Comparison of ENCODE assay signal across 10 mouse cellular contexts in the genomic region with DNA sequence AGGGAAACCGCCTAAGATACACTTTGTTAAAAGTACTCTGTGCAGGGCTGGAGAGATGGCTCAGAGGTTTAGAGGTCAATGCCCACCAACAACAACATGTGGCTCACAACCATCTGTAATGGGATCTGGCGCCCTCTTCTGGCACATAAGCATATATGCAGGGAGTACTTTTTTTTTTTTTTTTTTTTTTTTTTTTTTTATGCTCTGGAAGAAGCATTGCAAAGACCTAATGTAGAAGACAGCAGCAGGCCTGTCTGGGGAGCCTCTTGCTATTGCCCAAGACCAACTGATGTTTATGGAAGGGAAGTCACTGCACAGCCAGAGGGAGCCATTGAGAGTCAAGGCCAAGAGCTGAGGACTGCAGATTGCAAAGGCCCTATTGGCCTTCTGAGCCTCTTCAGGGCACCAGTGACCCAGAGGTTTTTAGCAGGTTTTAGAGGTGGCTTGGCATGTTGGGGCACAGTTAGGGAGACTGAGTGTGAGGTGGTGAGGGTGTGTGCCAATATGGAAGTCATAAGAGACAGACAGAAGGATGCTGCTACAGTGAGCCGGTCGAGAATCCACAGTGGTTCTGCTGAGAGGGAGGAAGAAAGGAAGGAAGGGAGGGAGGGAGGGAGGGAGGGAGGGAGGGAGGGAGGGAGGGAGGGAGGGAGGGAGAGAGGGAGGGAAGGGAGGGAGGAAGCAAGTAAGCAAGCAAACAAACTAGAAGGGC.
DNase-seq lines count a peak whose midpoint lies in the region; ATAC-seq lines count a peak whose summit lies in the region.
"Had no signal": no experiment of that assay in that cellular context is flagged by ENCODE, and none has a peak within 500 bp of the region (broad histone marks: within the 10 kb centered on the region; RNA-seq: fewer than 3 reads in every experiment).

No protein-coding gene starts in this region.

- H3K4me1 ChIP-seq in liver, embryonic 16.5 days (ENCODE audit: control insufficient read depth, low read depth, low read length) = no peaks in the 10 kb centered on the region
- H3K4me1 ChIP-seq in liver, embryonic 11.5 days (replicated peaks; ENCODE audit: control insufficient read depth, insufficient read depth, low read length) = no peaks in the 10 kb centered on the region
- peaks cover 18% of the 10 kb centered on the region for H3K4me1 ChIP-seq in hindbrain, embryonic 13.5 days (replicated peaks)
- peaks cover 14% of the 10 kb centered on the region for H3K4me1 ChIP-seq in neural tube, embryonic 14.5 days (ENCODE audit: control insufficient read depth, insufficient read depth, low read length)
- H3K4me1 ChIP-seq in kidney, embryonic 14.5 days (ENCODE audit: control insufficient read depth, insufficient read depth, low read length) = no peaks in the 10 kb centered on the region
- H3K4me1 ChIP-seq: limb, embryonic 12.5 days had no signal

- no peak overlapping the region for H3K4me2 ChIP-seq in liver, embryonic 16.5 days (ENCODE audit: low read depth, low read length)
- no peak overlapping the region for H3K4me2 ChIP-seq in liver, embryonic 11.5 days
- peak overlapping the region; percentile 29 for H3K4me2 ChIP-seq in hindbrain, embryonic 13.5 days
- peak overlapping the region; percentile 15; the same call in 1 of the 2 replicates for H3K4me2 ChIP-seq in neural tube, embryonic 14.5 days (ENCODE audit: low read depth, low read length)
- H3K4me2 ChIP-seq in kidney, embryonic 14.5 days (replicated peaks; ENCODE audit: low read depth, low read length) = no peak overlapping the region
- H3K4me2 ChIP-seq: limb, embryonic 12.5 days; stomach, embryonic 15.5 days had no signal

- H3K36me3 ChIP-seq in liver, embryonic 16.5 days (ENCODE audit: control insufficient read depth, insufficient read depth) = no peaks in the 10 kb centered on the region
- no peaks in the 10 kb centered on the region for H3K36me3 ChIP-seq in liver, embryonic 11.5 days (ENCODE audit: control insufficient read depth, insufficient read depth, low read length)
- peaks cover 63% of the 10 kb centered on the region for H3K36me3 ChIP-seq in hindbrain, embryonic 13.5 days
- peaks cover 6% of the 10 kb centered on the region; the same call in 1 of the 2 replicates for H3K36me3 ChIP-seq in neural tube, embryonic 14.5 days (ENCODE audit: control insufficient read depth, insufficient read depth, low read length)
- no peaks in the 10 kb centered on the region for H3K36me3 ChIP-seq in kidney, embryonic 14.5 days (ENCODE audit: control insufficient read depth, insufficient read depth, low read length)
- H3K36me3 ChIP-seq: limb, embryonic 12.5 days; stomach, embryonic 15.5 days had no signal

- DNase-seq in liver, embryonic 11.5 days (ENCODE audit: low spot score) = no peak
- no peak for DNase-seq in kidney, postnatal 14 days
- no peak for DNase-seq in left cerebral cortex, adult 11 months (ENCODE audit: low spot score)

- no peaks in the 10 kb centered on the region for H3K9me3 ChIP-seq in liver, embryonic 16.5 days (replicated peaks; ENCODE audit: control insufficient read depth, low read length)
- no peaks in the 10 kb centered on the region for H3K9me3 ChIP-seq in liver, embryonic 11.5 days (ENCODE audit: control insufficient read depth, low read length)
- H3K9me3 ChIP-seq in hindbrain, embryonic 13.5 days = no peaks in the 10 kb centered on the region
- H3K9me3 ChIP-seq in neural tube, embryonic 14.5 days (ENCODE audit: control insufficient read depth, low read length) = no peaks in the 10 kb centered on the region
- H3K9me3 ChIP-seq in kidney, embryonic 14.5 days (ENCODE audit: control insufficient read depth, low read length) = no peaks in the 10 kb centered on the region
- H3K9me3 ChIP-seq: stomach, embryonic 15.5 days had no signal

- H3K27ac ChIP-seq in liver, embryonic 16.5 days (ENCODE audit: low read length) = no peak overlapping the region
- no peak overlapping the region for H3K27ac ChIP-seq in liver, embryonic 11.5 days (ENCODE audit: low read depth, low read length)
- H3K27ac ChIP-seq in hindbrain, embryonic 13.5 days = peak overlapping the region; percentile 83
- peak overlapping the region; percentile 82 for H3K27ac ChIP-seq in neural tube, embryonic 14.5 days (ENCODE audit: low read depth, low read length)
- H3K27ac ChIP-seq in kidney, embryonic 14.5 days (ENCODE audit: low read depth, low read length) = no peak overlapping the region
- H3K27ac ChIP-seq: limb, embryonic 12.5 days; stomach, embryonic 15.5 days had no signal

- H3K27me3 ChIP-seq in liver, embryonic 16.5 days (ENCODE audit: control insufficient read depth, insufficient read depth, low read depth, low read length) = no peaks in the 10 kb centered on the region
- no peaks in the 10 kb centered on the region for H3K27me3 ChIP-seq in liver, embryonic 11.5 days (replicated peaks; ENCODE audit: control insufficient read depth, insufficient read depth, low read length)
- 0 out of 2 replicates have a peak, but pooled peaks cover 2% of the 10 kb centered on the region for H3K27me3 ChIP-seq in hindbrain, embryonic 13.5 days
- no peaks in the 10 kb centered on the region for H3K27me3 ChIP-seq in neural tube, embryonic 14.5 days (ENCODE audit: control insufficient read depth, insufficient read depth, low read length)
- H3K27me3 ChIP-seq in kidney, embryonic 14.5 days (ENCODE audit: control insufficient read depth, insufficient read depth, low read length) = no peaks in the 10 kb centered on the region
- H3K27me3 ChIP-seq: limb, embryonic 12.5 days; stomach, embryonic 15.5 days had no signal

- no peak overlapping the region for H3K4me3 ChIP-seq in liver, embryonic 16.5 days (ENCODE audit: low read depth, low read length)
- H3K4me3 ChIP-seq in liver, embryonic 11.5 days (ENCODE audit: low read depth, low read length) = no peak overlapping the region
- no peak overlapping the region for H3K4me3 ChIP-seq in hindbrain, embryonic 13.5 days
- H3K4me3 ChIP-seq in neural tube, embryonic 14.5 days (ENCODE audit: low read depth, low read length) = no peak overlapping the region
- H3K4me3 ChIP-seq in kidney, embryonic 14.5 days (ENCODE audit: low read length) = no peak overlapping the region
- H3K4me3 ChIP-seq: limb, embryonic 12.5 days; stomach, embryonic 15.5 days had no signal

- H3K9ac ChIP-seq in liver, embryonic 16.5 days (ENCODE audit: low read depth, low read length) = no peak overlapping the region
- no peak overlapping the region for H3K9ac ChIP-seq in liver, embryonic 11.5 days (ENCODE audit: low read depth, low read length)
- H3K9ac ChIP-seq in hindbrain, embryonic 13.5 days = no peak overlapping the region
- H3K9ac ChIP-seq in neural tube, embryonic 14.5 days (replicated peaks; ENCODE audit: low read depth, low read length) = no peak overlapping the region
- no peak overlapping the region for H3K9ac ChIP-seq in kidney, embryonic 14.5 days (ENCODE audit: low read depth, low read length)
- H3K9ac ChIP-seq: limb, embryonic 12.5 days; stomach, embryonic 15.5 days had no signal

- WGBS in liver, embryonic 16.5 days (ENCODE audit: insufficient replicate concordance) = 46% methylated on average over 3 of the region's 4 CpGs
- WGBS in liver, embryonic 11.5 days = 67% methylated on average over 4 of the region's 4 CpGs
- 39% methylated on average over 2 of the region's 4 CpGs for WGBS in hindbrain, embryonic 13.5 days
- WGBS in neural tube, embryonic 14.5 days = 54% methylated on average over 4 of the region's 4 CpGs
- WGBS in kidney, embryonic 14.5 days = 64% methylated on average over 4 of the region's 4 CpGs

- 0 out of 2 replicates have a peak, but pooled peaks have one; percentile 9 for ATAC-seq in liver, embryonic 16.5 days (ENCODE audit: low read depth)
- ATAC-seq in liver, embryonic 11.5 days (replicated peaks; ENCODE audit: low FRiP score) = no peak
- peak; percentile 9 for ATAC-seq in activated CD4-positive, CD25-positive, alpha-beta regulatory T cell, adult 4 months
- peak; percentile 36; the same call in 1 of the 2 replicates for ATAC-seq in hindbrain, embryonic 13.5 days (ENCODE audit: low FRiP score)
- ATAC-seq in neural tube, embryonic 14.5 days (ENCODE audit: low read depth) = peak; percentile 52
- ATAC-seq in kidney, embryonic 14.5 days (ENCODE audit: low FRiP score, low TSS enrichment) = no peak

Comparison
In these comparisons a context has a peak if more than half of its experiments do, and no peak if none do; other contexts are left out.
1. ATAC-seq: peak in liver, embryonic 16.5 days (single experiment), activated CD4-positive, CD25-positive, alpha-beta regulatory T cell, adult 4 months (single experiment), hindbrain, embryonic 13.5 days (single experiment) and neural tube, embryonic 14.5 days (single experiment); none in liver, embryonic 11.5 days (single experiment) and kidney, embryonic 14.5 days (single experiment).
2. H3K27ac ChIP-seq: peak in hindbrain, embryonic 13.5 days (single experiment) and neural tube, embryonic 14.5 days (single experiment); none in liver, embryonic 16.5 days (single experiment), liver, embryonic 11.5 days (single experiment) and kidney, embryonic 14.5 days (single experiment).
3. H3K4me2 ChIP-seq: peak in hindbrain, embryonic 13.5 days (single experiment) and neural tube, embryonic 14.5 days (single experiment); none in liver, embryonic 16.5 days (single experiment), liver, embryonic 11.5 days (single experiment) and kidney, embryonic 14.5 days (single experiment).